Mouse (Mus musculus) heart, embryonic 16.5 days (tissue): ENCODE measurements around the gene Zw10. TPM values are rescaled to one million over a fixed set of nuclear protein-coding genes. Genes with fewer than 3 reads are reported as not detected.

ENCODE experiments used
- ATAC-seq: fragments of 200-750 bp; cut with Nextera tagmentation; replicated peaks from 2 replicates; pipeline ENCODE4 v1.8.0; 2017; ENCODE audit warnings: moderate number of reproducible peaks; ENCODE audit not compliant: insufficient read depth, low FRiP score; ENCODE audit errors: extremely low read depth
- H3K27ac ChIP-seq: fragments of 300-500 bp; sonication (generic); 2 replicates; pipeline ENCODE4 v1.5.1; 2014; ENCODE audit warnings: mild to moderate bottlenecking, low read length, control low read depth, moderate library complexity
- H3K27me3 ChIP-seq: fragments of 300-500 bp; sonication (generic); 2 replicates; pipeline ENCODE4 v1.6.1; 2014; ENCODE audit warnings: low read length, mixed read lengths; ENCODE audit not compliant: control insufficient read depth, insufficient read depth
- H3K36me3 ChIP-seq: fragments of 300-500 bp; sonication (generic); 2 replicates; pipeline ENCODE4 v1.6.1; 2014; ENCODE audit not compliant: control insufficient read depth, insufficient read depth
- H3K4me1 ChIP-seq: fragments of 300-500 bp; sonication (generic); 2 replicates; pipeline ENCODE4 v1.6.1; 2014; ENCODE audit warnings: low read length, mixed read lengths; ENCODE audit not compliant: control insufficient read depth, insufficient read depth
- H3K4me2 ChIP-seq: fragments of 300-500 bp; sonication (generic); 2 replicates; pipeline ENCODE4 v1.6.1; 2014; ENCODE audit warnings: low read depth, mild to moderate bottlenecking, control low read depth, low read length
- H3K4me3 ChIP-seq: fragments of 300-500 bp; sonication (generic); 2 replicates; pipeline ENCODE4 v1.5.1; 2014; ENCODE audit warnings: mild to moderate bottlenecking, control low read depth, low read length
- H3K9ac ChIP-seq: fragments of 300-500 bp; sonication (generic); 2 replicates; pipeline ENCODE4 v1.6.1; 2014; ENCODE audit warnings: low read length, control low read depth
- H3K9me3 ChIP-seq: fragments of 300-500 bp; sonication (generic); replicated peaks from 2 replicates; pipeline ENCODE4 v1.6.1; 2016; ENCODE audit warnings: low read length; ENCODE audit not compliant: control insufficient read depth
- WGBS: fragments of 180-500 bp; shearing (Covaris S2); extraction: QIAGEN DNeasy Blood & Tissue Kit; methylation state at CpG from one replicate; pipeline ENCODE4 v1.1.7; 2014; 5-methylcytosine and 5-hydroxymethylcytosine counted together
- polyA plus RNA-seq: library from polyadenylated mRNA; unstranded; fragments of >200 nt; fragmentation: Nextera tagmentation; extraction: Ambion mirVana; gene quantifications from 2 replicates; pipeline ENCODE4 v1.2.1, GENCODE M21; 2015

Gene Zw10
- polyA plus RNA-seq, result 23.0 and 28.6 TPM in 2 replicates

DNA sequence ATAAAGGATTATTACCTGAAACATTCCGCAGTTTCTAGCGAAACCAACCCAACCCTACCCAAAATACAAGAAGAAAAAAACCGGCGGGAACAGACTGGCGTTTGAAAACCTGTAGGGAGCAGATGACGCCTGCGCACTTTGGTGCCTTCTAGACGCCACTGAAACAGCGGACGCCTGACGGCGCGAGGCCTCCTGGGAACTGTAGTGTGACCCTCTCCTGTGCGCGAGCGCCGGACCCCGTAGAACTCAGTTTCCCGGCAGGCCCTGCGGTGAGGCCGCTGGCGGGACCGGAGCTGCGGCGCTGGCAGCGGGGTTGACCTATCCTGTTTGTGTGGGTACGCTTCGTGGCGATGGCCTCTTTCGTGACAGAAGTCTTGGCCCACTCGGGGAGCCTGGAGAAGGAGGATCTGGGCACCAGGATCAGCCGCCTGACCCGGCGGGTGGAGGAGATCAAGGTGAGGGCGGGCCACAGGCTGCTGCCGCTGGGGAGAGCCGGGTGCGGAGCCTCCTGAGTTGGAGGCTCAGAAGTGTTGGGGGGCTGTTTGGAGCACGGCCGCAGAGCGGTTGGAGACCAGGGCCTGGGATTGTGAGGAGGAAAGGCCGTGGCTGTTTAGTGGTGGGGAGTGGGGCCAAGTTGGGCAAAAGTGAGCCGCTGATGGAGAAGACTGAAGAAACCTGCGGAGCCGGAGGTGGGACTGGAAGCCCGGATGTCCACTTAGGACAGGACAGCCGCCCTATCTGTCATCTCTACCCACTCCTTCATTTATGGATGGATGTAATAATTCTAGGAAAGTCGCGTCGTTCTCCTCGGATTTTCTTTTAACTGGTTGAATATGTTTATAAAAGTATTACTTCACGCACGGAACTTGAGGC lies at the start of gene Zw10:
Zw10 (plus strand) TSS at position 281 of the 873 bp plus-strand sequence.
- H3K9me3 ChIP-seq, result no peaks in the 10 kb centered on the region
- under 1% methylated on average over 53 of the region's 53 CpGs for WGBS
- peak; percentile 98 for ATAC-seq
- H3K27me3 ChIP-seq, result no peaks in the 10 kb centered on the region
- peak within 1 kb of the TSS; percentile 95 for H3K9ac ChIP-seq
- peaks cover 2% of the 10 kb centered on the region; the same call in 1 of the 2 replicates for H3K36me3 ChIP-seq
- H3K4me2 ChIP-seq, result peak within 1 kb of the TSS; percentile 86
- peak within 1 kb of the TSS; percentile 97 for H3K4me3 ChIP-seq
- H3K4me1 ChIP-seq, result peaks cover 18% of the 10 kb centered on the region
- peak within 1 kb of the TSS; percentile 79 for H3K27ac ChIP-seq

DNA sequence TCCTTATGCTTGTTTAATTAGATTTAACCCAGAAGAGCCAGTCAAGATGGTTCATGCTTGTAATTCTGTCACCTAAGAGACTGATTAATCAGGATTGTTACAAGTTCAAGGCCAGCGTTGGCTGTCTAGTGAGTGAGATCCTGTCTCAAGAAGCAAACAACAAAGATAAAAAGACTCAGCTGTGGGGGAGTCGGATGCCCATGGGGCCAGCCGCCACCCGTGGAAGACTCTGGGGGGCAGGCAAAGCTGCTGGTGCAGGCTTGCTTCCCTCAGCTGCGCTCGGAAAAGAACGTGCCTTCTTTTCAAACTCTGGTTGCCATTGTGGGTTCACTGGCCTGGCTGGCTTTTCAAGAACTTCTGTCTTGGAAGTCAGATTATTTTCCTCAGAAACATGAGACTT lies 39.6 kb upstream of the Zw10 start:
- 74% methylated on average over 7 of the region's 7 CpGs for WGBS
- no peak overlapping the region for H3K4me2 ChIP-seq
- no peaks in the 10 kb centered on the region for H3K27me3 ChIP-seq
- no peak overlapping the region for H3K27ac ChIP-seq
- H3K4me1 ChIP-seq, result no peaks in the 10 kb centered on the region
- no peaks in the 10 kb centered on the region for H3K9me3 ChIP-seq
- H3K4me3 ChIP-seq, result no peak overlapping the region
- no peak for ATAC-seq
- H3K36me3 ChIP-seq, result peaks cover 68% of the 10 kb centered on the region
- no peak overlapping the region for H3K9ac ChIP-seq

DNA sequence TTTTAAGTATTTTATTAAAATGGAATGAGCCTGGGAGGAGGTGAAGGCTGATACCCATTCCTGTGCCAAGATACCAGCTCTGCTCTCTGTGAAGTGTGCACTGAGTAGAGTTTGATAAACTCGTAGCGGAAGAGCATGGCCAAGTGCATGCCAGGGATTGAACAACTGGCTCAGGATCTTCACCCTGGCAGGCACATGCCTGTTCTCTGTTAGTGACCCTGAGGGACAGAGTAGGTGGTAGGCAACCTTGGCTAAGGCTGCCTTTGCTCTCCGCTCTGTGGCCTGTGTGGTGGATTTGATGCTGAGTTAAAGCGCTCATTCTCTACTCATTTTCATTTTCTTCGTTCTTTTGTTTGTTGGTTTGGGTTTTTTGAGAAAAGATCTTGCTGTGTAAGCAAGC lies 34.1 kb upstream of the Zw10 start:
- H3K4me1 ChIP-seq, result 0 out of 2 replicates have a peak, but pooled peaks cover 5% of the 10 kb centered on the region
- peaks cover 48% of the 10 kb centered on the region for H3K36me3 ChIP-seq
- no peak overlapping the region for H3K9ac ChIP-seq
- WGBS, result 69% methylated on average over 5 of the region's 5 CpGs
- H3K4me2 ChIP-seq, result no peak overlapping the region
- no peak overlapping the region; the same call in 1 of the 2 replicates for H3K27ac ChIP-seq
- no peak for ATAC-seq
- no peaks in the 10 kb centered on the region for H3K27me3 ChIP-seq
- H3K9me3 ChIP-seq, result no peaks in the 10 kb centered on the region
- H3K4me3 ChIP-seq, result no peak overlapping the region

DNA sequence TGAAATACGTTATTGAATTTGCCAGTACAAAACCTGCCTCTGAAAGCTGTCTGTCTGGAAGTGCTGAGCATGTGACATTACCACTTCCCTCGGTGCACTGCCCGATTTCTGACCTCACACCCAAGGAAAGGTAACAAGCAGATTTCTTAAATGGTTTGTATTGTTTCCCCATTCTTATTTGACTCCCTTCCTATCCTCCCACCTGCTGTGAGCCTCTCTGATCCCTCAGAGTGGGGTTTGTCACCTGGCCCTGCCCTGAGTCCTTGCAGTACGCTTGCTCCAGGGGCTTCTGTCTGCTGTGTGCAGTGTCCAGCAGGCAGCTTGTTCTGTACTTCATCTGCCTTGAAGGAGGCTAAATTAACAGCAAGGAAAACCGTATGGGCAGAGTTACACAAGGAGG lies 31.5 kb upstream of the Zw10 start:
- 82% methylated on average over 5 of the region's 5 CpGs for WGBS
- peaks cover 48% of the 10 kb centered on the region for H3K36me3 ChIP-seq
- no peak overlapping the region for H3K27ac ChIP-seq
- no peak for ATAC-seq
- H3K4me2 ChIP-seq, result no peak overlapping the region
- H3K9me3 ChIP-seq, result no peaks in the 10 kb centered on the region
- 0 out of 2 replicates have a peak, but pooled peaks cover 5% of the 10 kb centered on the region for H3K4me1 ChIP-seq
- H3K9ac ChIP-seq, result no peak overlapping the region
- no peaks in the 10 kb centered on the region for H3K27me3 ChIP-seq
- no peak overlapping the region for H3K4me3 ChIP-seq

DNA sequence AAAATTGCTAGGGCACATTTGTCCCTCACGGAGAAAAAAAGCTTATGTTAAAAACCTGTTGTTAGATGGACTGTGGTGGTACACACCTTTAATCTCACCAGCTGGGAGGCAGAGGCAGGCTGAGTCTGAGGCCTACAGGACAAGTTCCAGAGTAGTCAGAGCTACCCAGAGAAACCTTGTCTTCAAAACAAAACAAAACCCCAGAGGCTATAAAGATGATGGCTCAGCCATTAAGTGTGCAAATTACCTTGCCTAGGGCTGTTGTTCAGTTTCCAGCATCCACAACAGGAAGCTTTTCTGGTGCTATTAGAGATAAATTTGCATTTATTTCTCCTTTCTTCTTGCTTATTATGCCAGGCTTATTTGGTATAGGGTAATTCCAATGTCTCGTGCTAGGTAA lies 30.9 kb upstream of the Zw10 start:
- Histone ChIP-seq H3K27ac (no peak overlapping the region), H3K27me3 (no peaks in the 10 kb centered on the region), H3K4me3 (no peak overlapping the region), H3K36me3 (peaks cover 51% of the 10 kb centered on the region), H3K9me3 (no peaks in the 10 kb centered on the region), H3K9ac (no peak overlapping the region), H3K4me1 (0 out of 2 replicates have a peak, but pooled peaks cover 5% of the 10 kb centered on the region), H3K4me2 (no peak overlapping the region)
- ATAC-seq, result no peak
- WGBS, result 91% methylated on average over 2 of the region's 2 CpGs

DNA sequence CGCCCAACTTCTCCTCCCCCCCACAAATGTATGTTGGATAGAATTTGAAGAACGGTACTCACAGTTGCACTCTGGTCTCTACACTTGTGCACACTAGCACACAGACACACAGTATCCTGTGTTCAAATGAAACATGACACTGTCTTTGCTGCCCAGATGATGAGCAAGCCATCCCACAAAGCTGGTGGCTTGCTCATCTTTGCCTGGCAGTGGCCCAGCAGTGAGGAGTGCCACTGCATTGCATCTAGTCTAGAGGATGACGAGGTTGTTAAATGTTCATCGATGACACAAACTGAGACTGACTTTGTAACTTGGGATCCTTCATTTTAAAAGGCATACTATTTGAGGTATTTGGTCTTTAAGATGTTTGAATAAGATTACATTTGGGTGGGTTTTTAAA lies 20.6 kb upstream of the Zw10 start:
- Histone ChIP-seq H3K4me1 (no peaks in the 10 kb centered on the region), H3K27me3 (no peaks in the 10 kb centered on the region), H3K9me3 (no peaks in the 10 kb centered on the region), H3K27ac (no peak overlapping the region), H3K4me3 (no peak overlapping the region), H3K36me3 (peaks cover 75% of the 10 kb centered on the region), H3K4me2 (no peak overlapping the region), H3K9ac (no peak overlapping the region)
- 89% methylated on average over 4 of the region's 4 CpGs for WGBS
- ATAC-seq, result no peak

DNA sequence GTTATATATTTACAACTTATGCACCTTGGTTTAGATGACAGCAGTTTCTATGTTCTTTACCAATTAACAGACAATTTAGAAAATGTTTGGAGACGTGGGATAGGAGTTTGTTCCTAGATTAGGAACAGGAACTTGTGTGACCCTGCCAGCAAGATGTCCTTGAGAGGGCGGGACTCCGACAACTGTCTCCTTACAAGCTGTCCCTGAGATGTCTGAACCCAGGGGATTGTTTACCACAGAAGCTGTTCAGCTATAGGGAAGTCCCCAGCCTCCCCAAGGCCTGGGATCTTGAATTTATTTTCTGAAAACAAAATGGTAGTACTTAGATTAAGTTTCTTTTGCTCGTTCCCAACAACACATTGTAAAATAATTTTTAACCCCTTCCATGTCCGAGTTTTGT lies 4.5 kb upstream of the Zw10 start:
- Histone ChIP-seq H3K4me3 (no peak overlapping the region), H3K4me1 (peaks cover 4% of the 10 kb centered on the region; the same call in 1 of the 2 replicates), H3K27me3 (no peaks in the 10 kb centered on the region), H3K4me2 (no peak overlapping the region), H3K36me3 (no peaks in the 10 kb centered on the region), H3K27ac (no peak overlapping the region), H3K9me3 (no peaks in the 10 kb centered on the region), H3K9ac (no peak overlapping the region)
- no peak for ATAC-seq
- WGBS, result 61% methylated on average over 5 of the region's 5 CpGs

DNA sequence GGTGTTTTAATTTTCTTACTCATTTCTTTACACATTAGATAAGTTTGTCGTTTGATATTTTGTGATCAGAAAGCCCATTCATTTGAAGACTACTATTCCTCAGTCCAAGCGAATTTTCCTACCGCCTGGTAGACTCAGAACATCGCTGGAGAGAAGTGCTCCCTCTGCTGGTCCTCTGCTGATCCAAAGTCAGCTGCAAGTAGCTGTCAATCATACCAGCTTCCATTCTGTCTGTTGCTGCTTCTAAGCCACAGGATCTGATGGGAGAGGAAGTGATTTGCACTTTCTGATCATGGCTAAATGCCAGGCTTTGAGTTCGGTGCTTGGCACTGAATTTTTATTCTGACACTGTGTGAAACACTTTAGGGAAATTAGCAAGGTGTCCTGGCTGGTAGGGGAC lies 4.1 kb upstream of the Zw10 start:
- Histone ChIP-seq H3K27me3 (no peaks in the 10 kb centered on the region), H3K4me3 (no peak overlapping the region), H3K36me3 (no peaks in the 10 kb centered on the region), H3K9me3 (no peaks in the 10 kb centered on the region), H3K9ac (no peak overlapping the region), H3K27ac (no peak overlapping the region), H3K4me2 (no peak overlapping the region), H3K4me1 (peaks cover 8% of the 10 kb centered on the region)
- ATAC-seq, result no peak
- WGBS, result 9% methylated on average over 5 of the region's 5 CpGs

DNA sequence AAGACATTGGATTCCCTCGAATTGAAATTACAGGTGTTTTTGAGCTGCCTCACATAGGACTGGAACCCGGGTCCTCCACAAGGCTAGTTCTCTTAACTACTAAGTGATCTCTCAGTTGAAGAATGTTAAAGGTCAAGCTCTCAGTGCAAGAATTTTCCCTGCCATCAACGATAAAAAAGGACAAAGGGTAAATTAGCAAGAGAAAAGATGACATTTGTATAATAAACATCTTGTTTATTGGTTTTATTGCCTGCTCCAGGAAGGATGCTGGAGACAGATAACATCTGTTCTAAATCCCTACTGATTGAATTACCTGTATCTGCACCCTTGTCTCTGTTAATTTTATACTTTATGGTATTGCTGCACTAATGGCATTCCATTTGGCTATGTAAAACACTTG lies 1.4 kb upstream of the Zw10 start:
- Histone ChIP-seq H3K9ac (no peak overlapping the region), H3K27me3 (no peaks in the 10 kb centered on the region), H3K27ac (no peak overlapping the region), H3K4me1 (peaks cover 18% of the 10 kb centered on the region), H3K9me3 (no peaks in the 10 kb centered on the region), H3K36me3 (0 out of 2 replicates have a peak, but pooled peaks cover 2% of the 10 kb centered on the region), H3K4me2 (no peak overlapping the region), H3K4me3 (no peak overlapping the region)
- 78% methylated on average over 3 of the region's 3 CpGs for WGBS
- ATAC-seq, result no peak
